Mouse (Mus musculus) frontal cortex, postnatal 10 days (tissue): ENCODE data around the gene Robo4.

Experiments
- DNase-seq, 2 experiments: peaks; one replicate each; pipeline ENCODE4 v3.0.0; 2022; ENCODE audit warnings: low spot score in 2 of 2, mixed read lengths in 1 of 2

Gene Robo4

DNA sequence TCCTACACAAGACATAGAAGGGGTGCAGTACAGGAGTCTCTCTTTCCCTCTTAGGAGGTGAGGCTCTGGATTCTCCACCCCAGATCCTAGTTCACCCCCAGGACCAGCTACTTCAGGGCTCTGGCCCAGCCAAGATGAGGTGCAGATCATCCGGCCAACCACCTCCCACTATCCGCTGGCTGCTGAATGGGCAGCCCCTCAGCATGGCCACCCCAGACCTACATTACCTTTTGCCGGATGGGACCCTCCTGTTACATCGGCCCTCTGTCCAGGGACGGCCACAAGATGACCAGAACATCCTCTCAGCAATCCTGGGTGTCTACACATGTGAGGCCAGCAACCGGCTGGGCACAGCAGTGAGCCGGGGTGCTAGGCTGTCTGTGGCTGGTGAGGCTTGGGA, 804 bp downstream of the Robo4 start:
- no peak for DNase-seq

DNA sequence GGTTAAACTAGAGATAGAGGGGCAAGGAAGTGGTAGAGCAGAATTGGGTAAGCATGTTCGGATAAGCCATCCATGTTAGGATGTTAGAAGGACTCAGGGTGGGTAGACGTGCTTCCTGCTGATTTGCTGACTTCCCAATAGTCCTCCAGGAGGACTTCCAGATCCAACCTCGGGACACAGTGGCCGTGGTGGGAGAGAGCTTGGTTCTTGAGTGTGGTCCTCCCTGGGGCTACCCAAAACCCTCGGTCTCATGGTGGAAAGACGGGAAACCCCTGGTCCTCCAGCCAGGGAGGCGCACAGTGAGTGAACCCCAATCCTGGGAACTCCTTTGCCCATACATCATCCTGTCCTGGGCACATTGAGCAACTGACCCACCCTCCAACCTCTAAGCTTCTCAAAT, 1.3 kb downstream of the Robo4 start:
- DNase-seq = no peak

DNA sequence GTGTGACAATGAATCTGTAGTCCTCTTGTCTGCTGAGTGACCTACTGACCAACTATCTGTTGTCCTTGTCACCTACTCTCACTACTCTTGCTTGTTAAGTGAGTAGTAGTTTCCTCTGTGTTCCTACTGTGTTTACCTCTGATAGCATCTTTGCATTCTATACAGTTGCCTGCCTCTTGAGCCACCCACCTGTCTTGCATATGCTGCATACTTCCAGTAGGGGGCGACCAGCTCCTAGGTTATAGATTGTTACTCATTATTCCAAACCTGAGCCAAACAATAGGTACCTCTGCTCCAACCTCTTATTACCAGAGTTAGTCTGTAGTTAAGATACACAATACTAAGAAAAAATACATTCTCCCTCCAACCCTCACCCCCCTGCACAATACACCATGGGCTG, 4.7 kb downstream of the Robo4 start:
- DNase-seq = no peak

DNA sequence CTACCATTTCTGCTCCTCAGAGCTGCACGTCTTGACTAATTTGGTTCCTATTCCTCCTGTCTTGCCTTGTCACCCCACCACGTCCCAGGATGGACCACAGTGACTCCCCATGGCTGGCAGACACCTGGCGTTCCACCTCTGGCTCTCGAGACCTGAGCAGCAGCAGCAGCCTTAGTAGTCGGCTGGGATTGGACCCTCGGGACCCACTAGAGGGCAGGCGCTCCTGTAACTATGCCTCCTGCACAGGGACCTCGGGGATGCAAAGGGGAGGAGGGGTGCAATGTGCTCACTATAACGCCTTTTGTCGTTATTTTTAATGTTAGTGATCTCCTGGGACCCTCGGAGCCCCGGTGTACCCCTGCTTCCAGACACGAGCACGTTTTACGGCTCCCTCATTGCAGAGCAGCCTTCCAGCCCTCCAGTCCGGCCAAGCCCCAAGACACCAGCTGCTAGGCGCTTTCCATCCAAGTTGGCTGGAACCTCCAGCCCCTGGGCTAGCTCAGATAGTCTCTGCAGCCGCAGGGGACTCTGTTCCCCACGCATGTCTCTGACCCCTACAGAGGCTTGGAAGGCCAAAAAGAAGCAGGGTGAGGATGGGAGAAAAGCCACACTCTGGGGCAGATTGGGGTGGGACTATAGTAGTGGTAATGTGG, 6.3 kb downstream of the Robo4 start:
- DNase-seq = no peak

DNA sequence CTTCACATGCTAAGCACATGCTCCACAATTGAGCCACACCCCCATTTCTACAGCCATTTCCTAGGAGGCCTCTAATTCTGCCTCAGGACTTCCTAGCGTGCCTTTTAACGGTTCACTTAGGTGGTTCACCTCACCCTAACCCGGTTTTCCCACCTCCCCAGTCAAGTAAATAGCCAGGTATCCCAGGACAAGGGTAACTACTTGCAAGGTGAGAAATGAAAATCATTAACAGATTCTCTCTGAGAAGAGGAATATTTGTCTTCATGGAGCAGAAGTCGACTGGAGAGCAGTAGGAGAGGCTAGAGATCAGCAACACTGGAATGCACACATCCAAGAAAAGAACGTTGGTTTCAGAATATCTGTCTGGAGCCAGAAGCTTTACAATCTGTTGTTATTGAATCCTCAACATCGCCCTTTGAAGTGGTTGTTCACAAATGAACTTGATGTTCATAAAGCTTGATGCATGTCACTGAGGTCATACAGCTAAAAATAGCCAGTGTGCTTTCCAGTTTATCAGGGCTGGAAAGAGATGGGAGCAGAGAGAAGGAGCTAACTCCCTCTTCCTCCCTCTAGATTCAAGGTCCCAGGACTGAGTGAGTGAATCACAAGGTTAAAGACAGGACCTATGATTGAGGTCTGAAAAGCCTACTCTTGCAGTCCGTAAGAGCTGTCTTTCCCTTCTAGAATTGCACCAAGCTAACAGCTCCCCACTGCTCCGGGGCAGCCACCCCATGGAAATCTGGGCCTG, 8.2 kb downstream of the Robo4 start:
- DNase-seq = no peak

DNA sequence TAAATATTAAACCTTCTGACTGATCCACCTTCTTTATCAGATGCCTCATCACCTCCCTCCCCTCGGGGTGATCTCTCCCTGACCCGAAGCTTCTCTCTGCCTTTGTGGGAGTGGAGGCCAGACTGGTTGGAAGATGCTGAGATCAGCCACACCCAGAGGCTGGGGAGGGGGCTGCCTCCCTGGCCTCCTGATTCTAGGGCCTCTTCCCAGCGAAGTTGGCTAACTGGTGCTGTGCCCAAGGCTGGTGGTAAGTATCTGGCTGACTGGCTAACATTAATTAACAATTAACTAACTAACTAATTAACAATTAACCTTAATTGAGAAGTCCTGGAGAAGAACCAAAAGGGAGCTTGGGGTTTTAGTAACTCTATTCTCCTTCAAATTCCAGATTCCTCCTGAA, 11.3 kb downstream of the Robo4 start:
- DNase-seq = no peak

DNA sequence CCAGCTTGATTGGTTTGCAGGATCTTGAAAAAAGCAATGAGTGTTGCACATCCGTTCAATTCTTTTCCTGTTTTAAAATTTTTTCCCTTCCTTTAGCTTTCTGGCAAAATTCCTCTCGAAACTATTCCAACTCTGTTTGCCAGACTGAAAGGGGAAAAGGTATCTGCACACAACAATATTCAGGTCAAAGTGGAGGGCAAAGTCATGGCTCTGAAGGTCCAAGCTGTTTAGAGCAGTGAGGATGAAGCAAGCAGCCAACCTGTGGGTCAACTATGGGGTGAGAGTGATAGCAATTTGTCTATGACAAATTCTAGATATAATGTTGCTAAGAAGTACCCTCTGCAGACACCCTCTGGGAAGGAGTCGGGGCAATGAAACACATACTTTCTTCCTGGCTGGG, 13.0 kb downstream of the Robo4 start:
- no peak for DNase-seq

DNA sequence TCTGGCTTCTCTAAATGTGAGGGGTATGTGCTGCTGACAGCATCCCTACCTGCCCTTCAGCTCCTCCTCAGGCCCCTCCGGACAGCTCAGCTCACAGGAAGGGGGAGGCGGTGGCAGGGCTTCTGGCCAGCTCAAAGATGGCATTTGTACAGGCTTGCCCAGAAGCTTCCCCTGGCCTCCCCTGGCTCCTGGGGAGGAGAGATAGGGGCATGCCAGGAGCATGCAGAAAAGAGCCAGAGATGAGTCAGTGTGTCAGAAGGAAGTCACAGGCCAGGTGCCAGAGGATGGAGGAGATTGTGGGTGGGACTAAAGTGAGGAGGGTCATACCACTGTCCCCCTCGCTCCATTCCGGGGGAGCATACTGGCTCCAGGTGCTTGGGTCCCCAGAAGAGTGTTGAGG, 17.1 kb downstream of the Robo4 start:
- DNase-seq = no peak

DNA sequence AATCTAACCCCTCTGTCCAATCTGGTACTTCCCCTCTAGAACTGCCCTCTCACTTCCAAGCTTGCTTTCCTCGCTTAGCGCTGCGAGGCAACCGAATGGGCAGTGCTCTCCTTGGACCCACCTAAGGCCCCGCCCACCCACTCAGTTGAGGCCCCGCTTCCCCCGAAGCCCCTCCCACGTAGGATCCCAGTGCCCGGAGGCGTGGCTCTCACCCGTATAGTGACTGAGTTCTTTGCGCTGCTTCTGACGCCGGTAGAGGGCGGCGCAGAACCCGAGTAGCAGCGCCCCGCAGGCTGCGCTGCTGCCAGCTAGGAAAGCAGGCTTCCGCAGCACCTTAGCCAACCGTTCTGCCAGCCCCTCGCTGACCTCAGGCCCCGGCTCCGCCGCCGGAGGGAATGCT, 19.0 kb downstream of the Robo4 start:
- DNase-seq = peak; percentile 43 to 70

DNA sequence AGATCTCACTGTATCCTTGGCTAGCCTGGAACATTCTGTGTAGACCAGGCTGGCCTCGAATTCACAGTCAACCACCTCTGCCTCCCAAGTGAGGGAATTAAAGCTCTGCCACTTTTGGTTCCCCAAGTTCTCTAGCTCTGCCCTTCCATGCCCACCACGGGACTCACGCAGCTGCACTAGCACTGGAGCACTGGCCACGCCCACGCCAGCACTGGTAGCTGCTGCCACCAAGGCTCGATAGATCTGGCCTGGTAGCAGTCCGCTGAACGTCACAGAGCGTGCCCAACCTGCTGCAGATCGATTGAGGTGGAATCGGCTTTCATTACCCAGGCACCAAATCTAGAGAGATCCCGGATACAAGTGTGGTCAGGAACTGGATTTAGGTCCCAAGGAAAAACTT, 19.5 kb downstream of the Robo4 start:
- DNase-seq = no peak

DNA sequence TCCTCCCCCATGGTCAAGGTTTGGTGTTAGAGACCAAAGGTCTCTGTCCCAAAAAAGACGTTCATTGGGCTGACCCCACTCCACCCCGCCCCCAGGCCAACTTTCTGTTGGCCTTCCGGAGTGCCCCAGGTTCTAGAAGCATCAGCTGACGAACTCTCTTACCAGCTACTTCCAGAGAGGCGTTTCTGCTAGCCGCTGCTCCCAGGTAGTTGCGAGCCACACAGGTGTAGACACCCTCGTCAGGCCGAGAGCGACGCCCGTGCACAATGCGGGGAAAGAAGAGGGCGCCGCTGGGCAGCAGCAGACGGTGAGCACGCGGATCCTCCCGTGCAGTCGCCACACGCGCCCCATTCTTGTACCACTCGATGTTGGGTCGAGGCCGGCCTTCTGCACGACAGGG, 27.6 kb downstream of the Robo4 start:
- no peak for DNase-seq

DNA sequence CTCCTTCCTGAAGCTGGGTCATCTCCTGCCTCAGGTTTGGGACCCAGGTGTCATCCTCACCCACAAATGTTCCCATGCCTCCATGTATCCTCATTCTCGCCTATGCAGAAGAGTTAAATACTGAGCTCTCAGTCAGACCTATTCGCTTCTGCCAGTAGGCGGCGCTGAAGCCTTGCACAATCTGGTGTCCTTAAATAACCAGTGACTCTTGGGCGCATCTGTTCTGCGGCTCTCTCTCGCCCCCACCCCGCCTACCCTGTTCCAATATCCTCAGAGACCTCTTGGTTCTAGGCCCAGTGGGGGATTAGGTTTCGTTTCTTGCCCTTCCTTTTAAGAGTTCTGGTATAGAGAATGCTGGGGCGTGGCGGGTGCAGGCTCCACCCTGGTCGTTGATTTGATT, 28.9 kb downstream of the Robo4 start:
- DNase-seq = peak; percentile 89 to 90

DNA sequence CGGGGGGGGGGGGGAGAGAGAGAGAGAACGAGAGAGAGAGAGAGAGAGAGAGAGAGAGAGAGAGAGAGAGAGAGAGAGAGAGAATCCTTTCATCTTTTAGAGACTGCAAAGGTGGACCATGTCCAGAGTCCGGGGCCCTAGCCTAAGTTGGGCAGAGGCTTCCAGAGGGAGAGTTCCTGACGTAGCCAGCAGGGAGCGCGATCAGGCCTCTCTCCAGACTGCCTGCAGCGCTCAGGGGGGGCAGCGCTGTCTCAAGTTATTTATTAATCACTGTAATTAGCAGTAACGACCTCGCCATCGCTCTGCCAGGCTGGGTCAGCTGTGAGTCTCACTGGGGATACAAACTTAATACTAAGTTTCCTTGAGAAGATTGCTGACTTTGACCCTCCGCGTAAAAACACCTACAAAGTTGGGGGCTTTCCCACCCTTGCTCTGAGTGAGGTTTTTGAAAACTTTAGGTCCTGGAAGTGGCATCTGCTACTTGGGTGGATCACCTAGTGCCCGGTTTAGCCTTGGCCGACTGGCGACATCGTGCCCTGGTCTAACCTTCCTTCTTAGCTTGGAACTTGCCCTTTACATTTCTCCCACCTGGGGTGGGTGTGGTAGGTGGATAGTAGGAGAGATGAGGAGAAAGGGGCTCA, 30.4 kb downstream of the Robo4 start:
- peak in 1 of 2 experiments; percentile 46 for DNase-seq

DNA sequence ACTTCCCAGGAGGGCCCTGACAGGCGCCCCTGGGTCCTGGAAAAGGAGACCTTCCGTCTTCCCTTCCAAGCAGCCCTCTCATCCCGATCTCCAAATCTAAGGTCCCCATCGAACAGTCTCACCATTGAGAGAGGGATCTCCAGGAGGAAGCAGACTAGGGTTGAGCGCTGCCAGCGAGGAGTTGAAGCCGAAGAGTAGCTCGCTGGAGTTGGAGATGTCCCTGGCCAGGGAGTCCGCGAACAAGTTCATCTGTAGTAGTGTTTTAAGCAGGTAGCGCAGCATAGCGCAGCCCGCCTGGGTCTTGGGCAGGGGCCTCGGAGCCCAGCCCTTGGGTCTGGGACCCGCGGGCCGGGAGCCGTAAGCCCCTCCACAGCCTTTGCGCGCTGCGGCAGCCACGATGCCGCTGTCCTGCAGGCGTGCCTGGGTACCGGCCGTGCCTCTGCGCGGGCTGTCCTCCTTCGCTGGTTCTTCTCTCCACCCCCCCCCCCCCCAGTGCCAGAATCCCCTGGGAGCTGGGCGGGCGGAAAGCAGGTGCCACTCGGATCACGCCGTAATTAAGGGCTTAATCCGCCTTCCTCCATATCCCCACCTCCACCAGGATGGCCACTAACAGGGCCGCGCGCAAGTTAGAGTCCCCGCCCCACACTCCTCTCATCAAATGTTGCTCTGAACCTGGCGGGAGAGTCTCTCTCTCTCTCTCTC, 31.2 kb downstream of the Robo4 start, which contains the start of gene Robo3:
Robo3 (minus strand) TSS at position 527 of the 702 bp plus-strand sequence.
- no peak for DNase-seq

DNA sequence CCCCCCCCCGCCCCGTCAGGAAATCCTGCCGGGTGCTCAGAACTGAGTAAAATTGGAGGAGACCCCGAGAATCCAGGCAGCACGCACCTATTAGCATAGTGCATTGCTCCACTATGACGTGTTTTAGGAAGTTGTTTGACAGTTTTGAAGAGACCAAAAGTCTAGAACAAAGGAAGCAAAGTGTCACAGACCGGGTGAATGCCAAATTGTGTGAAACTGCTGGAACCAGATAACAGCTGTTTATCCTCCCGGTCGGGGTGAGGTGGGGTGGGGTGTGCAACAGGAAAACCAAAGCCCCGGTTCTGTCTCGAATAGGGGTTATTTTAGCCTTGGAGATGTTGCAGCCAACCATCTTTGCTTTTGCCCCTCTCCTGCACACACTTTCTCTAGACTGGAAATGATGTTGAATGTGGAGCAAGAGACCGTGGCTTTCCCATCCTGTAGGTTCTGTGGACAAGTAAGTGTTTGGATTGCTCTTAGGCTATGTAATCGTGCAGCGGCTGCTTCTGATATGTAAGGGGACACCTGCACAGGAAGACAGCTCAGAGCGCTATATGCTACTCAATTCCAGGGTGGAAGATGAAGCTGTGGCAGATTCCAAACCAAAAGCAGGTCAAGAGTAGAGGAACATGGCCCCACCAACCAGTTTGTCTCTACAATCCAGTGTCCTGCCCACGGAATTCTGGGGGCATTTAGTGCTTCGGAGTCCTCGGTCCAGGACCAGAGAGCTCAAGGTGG, 32.3 kb downstream of the Robo4 start:
- no peak for DNase-seq

DNA sequence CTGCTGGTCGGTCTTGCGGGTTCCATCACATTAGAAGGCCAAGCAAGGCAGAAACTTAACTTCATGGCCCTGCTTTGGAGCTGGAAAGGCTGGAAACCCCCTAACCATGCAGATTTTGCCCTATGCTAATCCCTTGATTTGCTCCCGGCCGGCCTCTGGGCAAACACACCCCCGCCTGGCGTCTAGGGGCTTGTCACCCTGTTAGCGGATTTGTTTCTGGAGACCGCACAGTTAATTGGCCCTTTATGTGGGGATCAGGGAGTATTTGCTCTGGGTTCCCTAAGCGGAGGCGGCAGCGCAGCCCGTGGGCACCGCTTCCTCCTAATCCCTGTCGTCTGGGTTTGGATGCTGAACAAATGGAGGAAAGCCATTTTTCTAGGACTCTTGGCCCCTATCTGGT, 33.2 kb downstream of the Robo4 start:
- no peak for DNase-seq

DNA sequence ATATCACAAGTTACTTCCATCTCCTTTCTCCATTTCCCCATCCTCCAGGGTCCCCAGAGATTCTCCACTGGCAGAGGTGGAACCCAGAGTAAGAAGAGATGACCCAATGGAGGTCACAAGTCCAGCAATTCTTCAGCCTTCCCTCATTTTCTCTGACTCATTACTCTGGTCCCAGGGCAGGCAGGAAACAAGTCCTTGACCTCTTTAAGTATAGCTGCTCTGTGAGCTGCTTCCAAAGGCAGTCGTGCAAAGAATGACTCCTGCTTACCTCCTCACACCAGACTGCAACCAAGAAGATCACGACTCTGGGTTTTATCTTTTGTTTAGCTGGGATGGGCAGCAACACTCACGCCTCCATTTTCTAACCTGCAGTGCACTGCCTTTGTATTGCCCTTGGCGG, 33.9 kb downstream of the Robo4 start:
- no peak for DNase-seq

DNA sequence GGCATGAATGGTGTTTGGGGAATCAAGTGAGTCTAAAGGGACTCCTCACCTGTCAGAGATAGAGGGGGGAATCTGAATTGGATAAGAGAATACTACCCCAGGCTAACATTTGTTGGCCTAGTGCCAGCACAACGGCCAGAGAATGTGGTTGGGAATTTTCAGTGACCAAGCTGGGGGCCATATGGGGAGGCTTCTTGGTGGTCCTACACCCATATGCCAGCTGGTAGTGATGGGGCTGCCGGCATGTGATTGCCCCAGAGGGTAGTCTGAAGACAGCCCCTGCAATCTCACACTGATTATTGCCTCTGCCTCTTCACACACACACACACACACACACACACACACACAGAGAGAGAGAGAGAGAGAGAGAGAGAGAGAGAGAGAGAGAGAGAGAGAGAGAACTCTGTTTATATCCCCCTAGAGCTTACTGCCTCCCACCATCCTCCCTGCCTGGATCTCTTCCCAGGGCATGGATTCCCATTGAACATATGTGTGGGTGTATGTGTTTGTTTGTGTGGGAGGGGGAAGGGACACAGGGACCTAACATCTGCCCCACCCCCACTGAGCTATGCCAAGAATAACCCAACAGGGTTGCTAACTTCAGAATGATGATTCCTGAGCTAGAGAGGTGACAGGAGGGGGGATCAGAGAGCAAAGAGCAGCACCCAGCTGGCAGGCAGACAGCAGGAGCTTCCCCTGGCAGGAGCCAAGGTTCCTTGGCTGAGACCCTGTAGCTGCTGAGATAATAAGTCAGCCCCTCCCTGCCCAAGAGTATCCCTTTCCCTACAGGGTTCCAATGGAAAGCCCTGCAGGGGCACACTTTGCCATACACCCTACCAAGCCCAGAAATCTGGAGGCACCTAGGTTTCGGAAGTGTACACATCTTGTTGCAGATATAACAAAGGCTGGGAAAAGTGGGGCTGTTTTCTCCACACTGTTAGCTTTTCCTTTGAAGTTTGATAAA, 36.4 kb downstream of the Robo4 start:
- DNase-seq = peak in 1 of 2 experiments; percentile 48

DNA sequence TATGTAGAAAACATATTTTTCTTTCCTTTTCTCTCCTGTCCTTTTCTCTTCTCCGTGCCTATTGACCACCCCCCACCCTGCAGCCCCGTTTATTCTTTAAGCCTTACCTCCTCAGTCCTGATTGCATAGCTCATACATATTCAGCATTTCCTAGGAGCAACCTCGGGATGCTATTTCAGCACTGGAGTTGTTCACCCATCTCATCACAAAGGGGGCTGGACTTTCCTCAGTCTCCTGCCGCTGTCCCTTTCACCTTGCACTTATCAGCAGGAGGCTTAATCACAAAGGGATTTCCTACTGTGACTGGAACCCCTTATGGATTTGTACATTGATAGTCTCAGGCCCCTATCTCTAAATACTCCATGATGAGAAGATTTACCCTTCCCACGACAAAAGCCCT, 50.7 kb downstream of the Robo4 start:
- DNase-seq = no peak

DNA sequence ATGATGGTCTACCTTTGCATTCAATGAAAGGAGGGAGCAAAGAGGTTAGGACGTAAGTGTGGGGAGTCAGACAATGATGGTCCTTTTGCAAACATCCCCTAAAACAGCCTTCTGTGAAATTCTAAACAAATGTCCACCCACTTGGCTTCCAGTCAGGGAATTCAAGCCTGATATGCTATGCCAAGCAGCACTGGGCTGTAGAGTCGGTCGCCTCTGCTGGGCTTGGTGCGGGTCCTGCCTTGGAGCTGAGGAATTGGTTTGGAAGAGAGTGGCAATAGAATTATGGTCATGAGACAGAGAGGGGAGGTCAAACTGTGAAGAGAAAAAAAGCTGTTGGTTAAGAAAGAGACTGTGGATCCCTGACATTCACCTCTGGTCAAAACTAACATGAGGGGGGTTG, 51.6 kb downstream of the Robo4 start:
- no peak for DNase-seq
